Mouse (Mus musculus) cortical plate, adult 2 months (tissue): ENCODE results near the gene Sgpl1.

ENCODE experiments used
- CTCF ChIP-seq: fragments of 200-500 bp; IDR thresholded peaks from 2 replicates; pipeline ENCODE4 v1.5.1; 2011; ENCODE audit warnings: mild to moderate bottlenecking, control low read depth, low read length; ENCODE audit not compliant: insufficient read depth; ENCODE audit errors: extremely low read depth
- POLR2A ChIP-seq: fragments of 200-500 bp; IDR thresholded peaks from 2 replicates; pipeline ENCODE4 v1.6.1; 2011; ENCODE audit warnings: mild to moderate bottlenecking, low read length, control low read depth; ENCODE audit not compliant: insufficient read depth; ENCODE audit errors: extremely low read depth

DNA sequence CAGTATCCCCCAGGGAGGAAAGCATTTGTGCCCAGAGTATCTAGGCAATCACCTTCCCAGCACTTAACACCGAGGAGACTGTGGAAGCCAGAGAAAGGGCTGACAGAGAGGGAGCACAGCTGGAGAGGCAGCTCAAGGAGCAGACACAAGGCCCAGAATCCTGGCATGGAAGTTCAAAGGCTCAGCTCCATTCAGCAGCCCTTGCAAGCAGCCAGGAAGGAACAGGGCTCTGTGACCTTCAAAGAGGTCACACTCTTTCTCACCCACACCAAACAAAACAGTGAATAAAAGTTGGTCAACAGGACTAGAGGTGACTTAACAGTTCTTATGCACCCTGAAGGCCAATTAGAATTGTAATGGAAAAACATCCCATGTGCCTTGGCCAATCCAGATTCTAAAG lies 72.9 kb downstream of the Sgpl1 start:
- no peak for TF ChIP-seq CTCF
- no peak for TF ChIP-seq POLR2A
